Mouse (Mus musculus): ENCODE data around the gene Phf21a. TPM values are rescaled to one million over a fixed set of nuclear protein-coding genes. Genes with fewer than 3 reads are reported as not detected.

The Phf21a gene
- total RNA-seq, 2 experiments from 2014 or later: 24.8 to 30.1 TPM

- intact Hi-C loops (cut with DNase I): no loop called here
- no peak for DNase-seq
Measured at GRCm38 (mm10) chr2:92347191-92347590, 254.3 kb downstream of the Phf21a start.

GRCm38 (mm10) chr2:92349589-92350425, 256.9 kb downstream of the Phf21a start:
- intact Hi-C loops (cut with DNase I): no loop called here
- no peak for DNase-seq

GRCm38 (mm10) chr2:92350686-92351085, 257.8 kb downstream of the Phf21a start:
- no peak for DNase-seq
- intact Hi-C loops (cut with DNase I): no loop called here

GRCm38 (mm10) chr2:92353402-92353801, 260.5 kb downstream of the Phf21a start:
- DNase-seq: no peak
- intact Hi-C loops (cut with DNase I): no loop called here

- peak in 1 of 2 experiments; percentile 25 for DNase-seq
- intact Hi-C loops (cut with DNase I): no loop called here
Measured at GRCm38 (mm10) chr2:92354224-92354623, 261.3 kb downstream of the Phf21a start.

- no peak for DNase-seq
Measured at GRCm38 (mm10) chr2:92359301-92359700, 266.4 kb downstream of the Phf21a start.

GRCm38 (mm10) chr2:92360186-92360823, 267.4 kb downstream of the Phf21a start:
- DNase-seq: no peak
- intact Hi-C loops (cut with DNase I): no loop called here

More at GRCm38 (mm10) chr2:92359301-92359700, 266.4 kb downstream of the Phf21a start:
- intact Hi-C loops (cut with DNase I): no loop called here

GRCm38 (mm10) chr2:92360893-92361292, 268.0 kb downstream of the Phf21a start:
- intact Hi-C loops (cut with DNase I): no loop called here
- DNase-seq: peak in 1 of 2 experiments; percentile 1

- intact Hi-C loops (cut with DNase I): no loop called here
- DNase-seq: peak in 1 of 2 experiments; percentile 1
Measured at GRCm38 (mm10) chr2:92361795-92362194, 268.9 kb downstream of the Phf21a start.

GRCm38 (mm10) chr2:92362571-92363228, 269.8 kb downstream of the Phf21a start:
- peak in 1 of 2 experiments; percentile 1 for DNase-seq

GRCm38 (mm10) chr2:92364086-92364485, 271.2 kb downstream of the Phf21a start:
- DNase-seq: no peak
- intact Hi-C loops (cut with DNase I): no loop called here

More at GRCm38 (mm10) chr2:92362571-92363228, 269.8 kb downstream of the Phf21a start:
- intact Hi-C loops (cut with DNase I): no loop called here

- intact Hi-C loops (cut with DNase I): no loop called here
- DNase-seq: no peak
Measured at GRCm38 (mm10) chr2:92365568-92365967, 272.7 kb downstream of the Phf21a start.

- intact Hi-C loops (cut with DNase I): no loop called here
- no peak for DNase-seq
Measured at GRCm38 (mm10) chr2:92367383-92368029, 274.6 kb downstream of the Phf21a start.

- no peak for DNase-seq
- intact Hi-C loops (cut with DNase I): no loop called here
Measured at GRCm38 (mm10) chr2:92370375-92370774, 277.5 kb downstream of the Phf21a start.

GRCm38 (mm10) chr2:92370821-92371805, 278.2 kb downstream of the Phf21a start:
- intact Hi-C loops (cut with DNase I): no loop called here
- DNase-seq: no peak

GRCm38 (mm10) chr2:92371971-92372690, 279.2 kb downstream of the Phf21a start:
- intact Hi-C loops (cut with DNase I): no loop called here
- DNase-seq: no peak

- intact Hi-C loops (cut with DNase I): no loop called here
- peak in 1 of 2 experiments; percentile 35 for DNase-seq
Measured at GRCm38 (mm10) chr2:92372767-92373436, 280.0 kb downstream of the Phf21a start.

GRCm38 (mm10) chr2:92373437-92373813, 280.5 kb downstream of the Phf21a start:
- intact Hi-C loops (cut with DNase I): no loop called here
- no peak for DNase-seq

All from heart, postnatal 36 days (tissue).